ENCODE assay signal across 14 mouse cellular contexts in the genomic region with DNA sequence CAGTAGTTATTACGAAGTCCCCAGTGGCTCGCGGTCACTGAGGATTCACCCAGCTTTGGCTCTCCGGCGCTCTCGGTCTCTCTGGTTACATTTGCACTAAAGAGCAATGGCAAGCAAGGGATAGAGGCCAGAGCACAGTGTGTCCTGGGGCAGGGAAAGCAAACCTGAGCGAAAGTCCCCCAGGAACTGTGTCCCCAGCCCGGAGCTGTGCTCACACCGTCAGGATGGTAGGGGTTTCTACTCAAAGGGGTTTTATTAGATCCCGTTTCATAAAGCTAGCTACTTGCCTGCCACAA.
A peak's percentile ranks its signal among the peaks of the same experiment; 100 is the strongest.
DNase-seq lines count a peak whose midpoint lies in the region; ATAC-seq and TF ChIP-seq lines count a peak whose summit lies in the region.
"Had no signal": no experiment of that assay in that cellular context is flagged by ENCODE, and none has a peak within 500 bp of the region (broad histone marks: within the 10 kb centered on the region; RNA-seq: fewer than 3 reads in every experiment).

No protein-coding gene starts in this region.

- no peak overlapping the region for H3K9ac ChIP-seq in intestine, embryonic 15.5 days
- H3K9ac ChIP-seq in intestine, embryonic 16.5 days (ENCODE audit: low read depth, low read length), result no peak overlapping the region
- no peak overlapping the region for H3K9ac ChIP-seq in limb, embryonic 13.5 days

- H3K4me1 ChIP-seq in intestine, embryonic 15.5 days (replicated peaks), result no peaks in the 10 kb centered on the region
- no peaks in the 10 kb centered on the region for H3K4me1 ChIP-seq in intestine, embryonic 16.5 days (ENCODE audit: control insufficient read depth, insufficient read depth, low read length)
- peaks cover 27% of the 10 kb centered on the region for H3K4me1 ChIP-seq in limb, embryonic 13.5 days
- no peaks in the 10 kb centered on the region for H3K4me1 ChIP-seq in kidney, adult 2 months (ENCODE audit: control insufficient read depth, insufficient read depth, low read length)

- no peaks in the 10 kb centered on the region for H3K36me3 ChIP-seq in intestine, embryonic 15.5 days
- no peaks in the 10 kb centered on the region for H3K36me3 ChIP-seq in intestine, embryonic 16.5 days (ENCODE audit: control insufficient read depth, insufficient read depth, low read length)
- no peaks in the 10 kb centered on the region for H3K36me3 ChIP-seq in limb, embryonic 13.5 days
- H3K36me3 ChIP-seq in kidney, adult 2 months (ENCODE audit: control insufficient read depth, insufficient read depth, low read length), result no peaks in the 10 kb centered on the region
- H3K36me3 ChIP-seq: forebrain, embryonic 10.5 days had no signal

- no peaks in the 10 kb centered on the region for H3K9me3 ChIP-seq in intestine, embryonic 15.5 days
- H3K9me3 ChIP-seq in intestine, embryonic 16.5 days (ENCODE audit: control insufficient read depth, low read length), result no peaks in the 10 kb centered on the region
- H3K9me3 ChIP-seq in limb, embryonic 13.5 days, result no peaks in the 10 kb centered on the region
- H3K9me3 ChIP-seq: forebrain, embryonic 10.5 days had no signal

- no peak for TF ChIP-seq POLR2A in kidney, adult 2 months (IDR thresholded peaks at IDR 0.05; ENCODE audit: low read depth, low read length)

- intact Hi-C loops in gastrocnemius, postnatal 36 days (cut with DNase I), result no loop called here

- no peak overlapping the region for H3K4me3 ChIP-seq in intestine, embryonic 15.5 days (replicated peaks)
- H3K4me3 ChIP-seq in intestine, embryonic 16.5 days (ENCODE audit: low read length), result no peak overlapping the region
- peak overlapping the region; percentile 19; the same call in 1 of the 2 replicates for H3K4me3 ChIP-seq in limb, embryonic 13.5 days
- H3K4me3 ChIP-seq in kidney, adult 2 months (ENCODE audit: insufficient read depth, low read depth, low read length), result no peak overlapping the region
- H3K4me3 ChIP-seq: forebrain, embryonic 10.5 days; myocyte had no signal

- H3K4me2 ChIP-seq in intestine, embryonic 15.5 days (replicated peaks), result peak overlapping the region; percentile 27; the same call in 1 of the 2 replicates
- H3K4me2 ChIP-seq in intestine, embryonic 16.5 days (ENCODE audit: low read depth, low read length), result no peak overlapping the region
- peak overlapping the region; percentile 64 for H3K4me2 ChIP-seq in limb, embryonic 13.5 days (replicated peaks)

- no peak overlapping the region for H3K27ac ChIP-seq in intestine, embryonic 15.5 days
- no peak overlapping the region for H3K27ac ChIP-seq in intestine, embryonic 16.5 days (ENCODE audit: low read length)
- no peak overlapping the region for H3K27ac ChIP-seq in limb, embryonic 13.5 days
- H3K27ac ChIP-seq in kidney, adult 2 months (ENCODE audit: insufficient read depth, low read depth, low read length), result no peak overlapping the region
- H3K27ac ChIP-seq: forebrain, embryonic 10.5 days had no signal

- 12% methylated on average over 10 of the region's 10 CpGs for WGBS in intestine, embryonic 15.5 days
- 19% methylated on average over 10 of the region's 10 CpGs for WGBS in intestine, embryonic 16.5 days
- WGBS in limb, embryonic 13.5 days, result 6% methylated on average over 10 of the region's 10 CpGs
- WGBS in kidney, adult 2 months, result 30% methylated on average over 10 of the region's 10 CpGs

- peak; percentile 32 for DNase-seq in embryo, embryonic 11 days
- DNase-seq in embryo, embryonic 10.5 days (ENCODE audit: low spot score), result no peak
- DNase-seq in kidney, adult 2 months, result no peak
- DNase-seq in gastrocnemius, postnatal 36 days, result no peak
- DNase-seq: adrenal gland, postnatal 14 days; spleen, adult 18-20 months had no signal

- H3K27me3 ChIP-seq in intestine, embryonic 15.5 days (replicated peaks), result peaks cover 26% of the 10 kb centered on the region
- H3K27me3 ChIP-seq in intestine, embryonic 16.5 days (replicated peaks; ENCODE audit: control insufficient read depth, insufficient read depth, low read length), result peaks cover 27% of the 10 kb centered on the region
- H3K27me3 ChIP-seq in limb, embryonic 13.5 days, result peaks cover 72% of the 10 kb centered on the region
- H3K27me3 ChIP-seq in kidney, adult 2 months (replicated peaks; ENCODE audit: control insufficient read depth, insufficient read depth, low read length), result no peaks in the 10 kb centered on the region; the same call in 1 of the 2 replicates

- no peak for ATAC-seq in intestine, embryonic 15.5 days
- no peak for ATAC-seq in intestine, embryonic 16.5 days
- ATAC-seq in common myeloid progenitor, adult 5-6 weeks (replicated peaks; ENCODE audit: low read depth, poor library complexity, severe bottlenecking), result peak; percentile 30
- ATAC-seq in limb, embryonic 13.5 days (ENCODE audit: low FRiP score, low read depth), result no peak
- ATAC-seq: inflammation-experienced regulatory T-cells, adult 6 months; lung, postnatal 0 days had no signal

- TF ChIP-seq CTCF in kidney, adult 2 months (conservative IDR thresholded peaks at IDR 0.05; ENCODE audit: insufficient read depth, insufficient read length, low read depth, low read length), result no peak
